Mouse (Mus musculus) forebrain, embryonic 12.5 days (tissue): Measurements from ENCODE around the gene Gm49711. TPM values are rescaled to one million over a fixed set of nuclear protein-coding genes. Genes with fewer than 3 reads are reported as not detected.
"Not testable (repeated sequence)": the region's sequence is repeated elsewhere in the genome, so short reads cannot be mapped to it uniquely, and the experiment has no call there.

Source experiments
- ATAC-seq: fragments of 200-750 bp; cut with Nextera tagmentation; 2 replicates; pipeline ENCODE4 v1.8.0; 2017; ENCODE audit warnings: moderate TSS enrichment; ENCODE audit not compliant: low FRiP score
- H3K27ac ChIP-seq: fragments of 300-500 bp; sonication (generic); 2 replicates; pipeline ENCODE4 v1.5.1; 2016; ENCODE audit warnings: mild to moderate bottlenecking
- H3K27me3 ChIP-seq: fragments of 300-500 bp; sonication (generic); 2 replicates; pipeline ENCODE4 v1.6.1; 2016; ENCODE audit warnings: mild to moderate bottlenecking
- H3K36me3 ChIP-seq: fragments of 300-500 bp; sonication (generic); replicated peaks from 2 replicates; pipeline ENCODE4 v1.6.1; 2016; ENCODE audit warnings: mild to moderate bottlenecking
- H3K4me1 ChIP-seq: fragments of 300-500 bp; sonication (generic); 2 replicates; pipeline ENCODE4 v1.6.1; 2016
- H3K4me2 ChIP-seq: fragments of 300-500 bp; sonication (generic); 2 replicates; pipeline ENCODE4 v1.6.1; 2016; ENCODE audit warnings: mild to moderate bottlenecking, moderate library complexity
- H3K4me3 ChIP-seq: fragments of 300-500 bp; sonication (generic); replicated peaks from 2 replicates; pipeline ENCODE4 v1.5.1; 2016; ENCODE audit warnings: mild to moderate bottlenecking
- H3K9ac ChIP-seq: fragments of 300-500 bp; sonication (generic); 2 replicates; pipeline ENCODE4 v1.6.1; 2016; ENCODE audit warnings: mild to moderate bottlenecking
- H3K9me3 ChIP-seq: fragments of 300-500 bp; sonication (generic); 2 replicates; pipeline ENCODE4 v1.6.1; 2016
- WGBS: fragments of 180-500 bp; shearing (Covaris S2); methylation state at CpG from one replicate; pipeline ENCODE4 v1.1.7; 2016; 5-methylcytosine and 5-hydroxymethylcytosine counted together
- polyA plus RNA-seq: library from polyadenylated mRNA; unstranded; fragments of >200 nt; fragmentation: Nextera tagmentation; extraction: Ambion mirVana; gene quantifications from 2 replicates; pipeline ENCODE4 v1.2.1, GENCODE M21; 2016

The Gm49711 gene
- polyA plus RNA-seq, 1 experiment from 2014 or later = 0.29 TPM

- ATAC-seq = not testable (repeated sequence)
- 64% methylated on average over 1 of the region's 1 CpGs for WGBS
Observed at GRCm38 (mm10) chr16:92213911-92214310, 155.8 kb downstream of the Gm49711 start.

GRCm38 (mm10) chr16:92215599-92216390 is 157.7 kb downstream of the Gm49711 start:
- ATAC-seq = no peak
- Histone ChIP-seq H3K36me3 (no peaks in the 10 kb centered on the region), H3K4me1 (no peaks in the 10 kb centered on the region), H3K27ac (no peak overlapping the region), H3K27me3 (no peaks in the 10 kb centered on the region), H3K9me3 (no peaks in the 10 kb centered on the region), H3K4me3 (no peak overlapping the region), H3K9ac (no peak overlapping the region), H3K4me2 (no peak overlapping the region)
- 75% methylated on average over 8 of the region's 8 CpGs for WGBS

More at GRCm38 (mm10) chr16:92213911-92214310, 155.8 kb downstream of the Gm49711 start:
- H3K9ac ChIP-seq, H3K36me3 ChIP-seq, H3K27me3 ChIP-seq, H3K27ac ChIP-seq, H3K4me2 ChIP-seq, H3K9me3 ChIP-seq, H3K4me1 ChIP-seq, H3K4me3 ChIP-seq: not testable (repeated sequence)

GRCm38 (mm10) chr16:92220754-92221153 is 162.6 kb downstream of the Gm49711 start:
- Histone ChIP-seq H3K4me1 (no peaks in the 10 kb centered on the region), H3K4me2 (no peak overlapping the region), H3K27ac (no peak overlapping the region), H3K9me3 (no peaks in the 10 kb centered on the region), H3K36me3 (no peaks in the 10 kb centered on the region), H3K9ac (no peak overlapping the region), H3K4me3 (no peak overlapping the region), H3K27me3 (no peaks in the 10 kb centered on the region)
- WGBS = 94% methylated on average over 11 of the region's 11 CpGs
- ATAC-seq = no peak

- WGBS = 89% methylated on average over 7 of the region's 7 CpGs
- no peaks in the 10 kb centered on the region for H3K4me1 ChIP-seq
- no peak overlapping the region for H3K4me2 ChIP-seq
- H3K4me3 ChIP-seq = no peak overlapping the region
- no peaks in the 10 kb centered on the region for H3K27me3 ChIP-seq
- ATAC-seq = no peak
- no peaks in the 10 kb centered on the region for H3K9me3 ChIP-seq
- no peaks in the 10 kb centered on the region for H3K36me3 ChIP-seq
- H3K27ac ChIP-seq = no peak overlapping the region
- no peak overlapping the region for H3K9ac ChIP-seq
Observed at GRCm38 (mm10) chr16:92228332-92228919, 170.3 kb downstream of the Gm49711 start.

GRCm38 (mm10) chr16:92230476-92230931 is 172.4 kb downstream of the Gm49711 start:
- ATAC-seq = no peak
- Histone ChIP-seq H3K4me1 (peaks cover 5% of the 10 kb centered on the region; the same call in 1 of the 2 replicates), H3K9ac (no peak overlapping the region), H3K27me3 (no peaks in the 10 kb centered on the region), H3K4me3 (no peak overlapping the region), H3K9me3 (no peaks in the 10 kb centered on the region), H3K27ac (no peak overlapping the region), H3K4me2 (no peak overlapping the region), H3K36me3 (no peaks in the 10 kb centered on the region)
- WGBS = 73% methylated on average over 6 of the region's 6 CpGs

- Histone ChIP-seq H3K4me1 (peaks cover 5% of the 10 kb centered on the region; the same call in 1 of the 2 replicates), H3K36me3 (no peaks in the 10 kb centered on the region), H3K4me2 (no peak overlapping the region), H3K9me3 (no peaks in the 10 kb centered on the region), H3K9ac (no peak overlapping the region), H3K4me3 (no peak overlapping the region), H3K27ac (no peak overlapping the region), H3K27me3 (no peaks in the 10 kb centered on the region)
- no peak for ATAC-seq
- 52% methylated on average over 5 of the region's 5 CpGs for WGBS
Observed at GRCm38 (mm10) chr16:92234530-92234929, 176.4 kb downstream of the Gm49711 start.

- H3K36me3 ChIP-seq = no peaks in the 10 kb centered on the region
Observed at GRCm38 (mm10) chr16:92235222-92235621, 177.1 kb downstream of the Gm49711 start.

More at GRCm38 (mm10) chr16:92235222-92235621, 177.1 kb downstream of the Gm49711 start:
- Histone ChIP-seq H3K4me3 (no peak overlapping the region), H3K9me3 (no peaks in the 10 kb centered on the region), H3K27me3 (no peaks in the 10 kb centered on the region), H3K9ac (no peak overlapping the region), H3K27ac (no peak overlapping the region), H3K4me2 (no peak overlapping the region), H3K4me1 (peaks cover 5% of the 10 kb centered on the region; the same call in 1 of the 2 replicates)
- 83% methylated on average over 9 of the region's 9 CpGs for WGBS
- ATAC-seq = no peak

Other genes starting within 250 kb of the Gm49711 start
- gene Mrps6, start within 50 bp of the Gm49711 start, polyA plus RNA-seq = 124 and 133 TPM in 2 replicates
- 14.0 TPM in 2 replicates for gene Slc5a3, start within 50 bp of the Gm49711 start, polyA plus RNA-seq
- gene Kcne2, start 234.1 kb downstream of the Gm49711 start, polyA plus RNA-seq = 2.2 and 4.3 TPM in 2 replicates
- gene Smim11, start 243.0 kb downstream of the Gm49711 start, polyA plus RNA-seq = 131 and 135 TPM in 2 replicates